ENCODE assay signal across 21 mouse cellular contexts in the genomic region with DNA sequence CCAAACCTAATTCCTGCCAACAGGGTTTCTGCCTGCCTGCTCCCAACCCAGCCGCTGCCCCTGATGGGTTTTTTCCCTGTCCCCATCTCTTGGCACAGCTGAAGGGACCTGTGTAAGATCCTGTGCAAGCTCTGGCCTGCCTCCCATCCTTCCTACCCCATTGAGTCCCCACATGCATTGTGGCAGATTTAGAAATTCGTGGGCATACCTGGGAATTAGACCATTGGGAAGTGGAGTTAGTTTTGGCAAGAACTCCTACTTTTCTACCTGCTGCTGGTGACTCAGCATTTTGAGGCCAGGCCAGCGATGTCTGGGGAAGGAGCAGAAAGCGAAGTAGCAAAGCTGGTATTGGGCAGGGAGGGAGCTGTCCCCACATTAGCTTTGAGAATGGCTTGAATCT.
DNase-seq lines count a peak whose midpoint lies in the region; ATAC-seq lines count a peak whose summit lies in the region.
"Had no signal": no experiment of that assay in that cellular context is flagged by ENCODE, and none has a peak within 500 bp of the region (broad histone marks: within the 10 kb centered on the region; RNA-seq: fewer than 3 reads in every experiment).

No protein-coding gene starts in this region.

- DNase-seq in layer of hippocampus, adult 9-11 months: peak; percentile 22
- no peak for DNase-seq in layer of hippocampus, postnatal 25 days (ENCODE audit: extremely low spot score in 1 of 2, low spot score in 1 of 2)
- peak; percentile 69 for DNase-seq in cerebellum, adult 11 months
- DNase-seq in cerebellum, adult 8-10 months: peak; percentile 78
- peak; percentile 78 to 79 for DNase-seq in cerebellum, postnatal 36 days
- DNase-seq in right cerebral cortex, adult 2 months (ENCODE audit: low spot score in 2 of 2): no peak
- DNase-seq in midbrain, embryonic 11.5 days (ENCODE audit: low spot score, missing footprints): no peak
- DNase-seq: adrenal gland, postnatal 25 days; gastrocnemius, postnatal 36 days; kidney, adult 18-20 months; right cerebral cortex, postnatal 14 days; spleen, adult 18-20 months; thymus, postnatal 14 days had no signal

- H3K27me3 ChIP-seq in midbrain, embryonic 11.5 days (ENCODE audit: control insufficient read depth, insufficient read depth, low read length): no peaks in the 10 kb centered on the region
- H3K27me3 ChIP-seq: hindbrain, embryonic 12.5 days; lung, embryonic 15.5 days; neural tube, embryonic 15.5 days had no signal

- H3K36me3 ChIP-seq in midbrain, embryonic 11.5 days (ENCODE audit: control insufficient read depth, insufficient read depth, low read length): no peaks in the 10 kb centered on the region
- H3K36me3 ChIP-seq: embryonic facial prominence, embryonic 10.5 days; hindbrain, embryonic 12.5 days; liver, embryonic 15.5 days; lung, embryonic 15.5 days; neural tube, embryonic 15.5 days had no signal

- ATAC-seq in erythroblast, adult 5-6 weeks (replicated peaks; ENCODE audit: low FRiP score, poor library complexity, severe bottlenecking): no peak
- ATAC-seq in midbrain, embryonic 11.5 days (ENCODE audit: low FRiP score): no peak

- H3K4me3 ChIP-seq in midbrain, embryonic 11.5 days (ENCODE audit: low read depth, low read length): no peak overlapping the region
- H3K4me3 ChIP-seq: embryonic facial prominence, embryonic 10.5 days; hindbrain, embryonic 12.5 days; left cerebral cortex, adult 2 months; liver, embryonic 15.5 days; lung, embryonic 15.5 days; neural tube, embryonic 15.5 days had no signal

- 65% methylated on average over 4 of the region's 4 CpGs for WGBS in midbrain, embryonic 11.5 days

- H3K4me2 ChIP-seq in midbrain, embryonic 11.5 days: no peak overlapping the region
- H3K4me2 ChIP-seq: hindbrain, embryonic 12.5 days; liver, embryonic 15.5 days; lung, embryonic 15.5 days; neural tube, embryonic 15.5 days had no signal

- H3K27ac ChIP-seq in midbrain, embryonic 11.5 days (ENCODE audit: low read depth, low read length): no peak overlapping the region
- H3K27ac ChIP-seq: embryonic facial prominence, embryonic 10.5 days; hindbrain, embryonic 12.5 days; left cerebral cortex, adult 2 months; liver, embryonic 15.5 days; lung, embryonic 15.5 days; macrophage; neural tube, embryonic 15.5 days had no signal

- H3K9ac ChIP-seq in midbrain, embryonic 11.5 days (ENCODE audit: low read length): no peak overlapping the region
- H3K9ac ChIP-seq: hindbrain, embryonic 12.5 days; liver, embryonic 15.5 days; lung, embryonic 15.5 days; neural tube, embryonic 15.5 days had no signal

- no peaks in the 10 kb centered on the region for H3K9me3 ChIP-seq in midbrain, embryonic 11.5 days (ENCODE audit: control insufficient read depth, low read length)
- H3K9me3 ChIP-seq: embryonic facial prominence, embryonic 10.5 days; hindbrain, embryonic 12.5 days; liver, embryonic 15.5 days; lung, embryonic 15.5 days; neural tube, embryonic 15.5 days had no signal

- H3K4me1 ChIP-seq in midbrain, embryonic 11.5 days (ENCODE audit: control insufficient read depth, insufficient read depth, low read length): no peaks in the 10 kb centered on the region; the same call in 1 of the 2 replicates
- H3K4me1 ChIP-seq: embryonic facial prominence, embryonic 10.5 days; hindbrain, embryonic 12.5 days; liver, embryonic 15.5 days; lung, embryonic 15.5 days had no signal

Comparison
In these comparisons a context has a peak if more than half of its experiments do, and no peak if none do; other contexts are left out.
1. DNase-seq: peak in layer of hippocampus, adult 9-11 months (single experiment), cerebellum, adult 11 months (single experiment), cerebellum, adult 8-10 months (single experiment) and cerebellum, postnatal 36 days (2 of 2); none in layer of hippocampus, postnatal 25 days (0 of 2), right cerebral cortex, adult 2 months (0 of 2) and midbrain, embryonic 11.5 days (single experiment).